Mouse (Mus musculus): Measurements from ENCODE around the gene Josd1.

Gene Josd1

GRCm38 (mm10) chr15:79687646-79688267, at the start of gene Josd1:
Gene Josd1, minus strand, starts transcription at chr15:79687919.
- DNase-seq (ENCODE audit: low spot score), result peak; percentile 91

- no peak for DNase-seq (ENCODE audit: low spot score)
Observed at GRCm38 (mm10) chr15:79734311-79734710, 46.6 kb upstream of the Josd1 start.

GRCm38 (mm10) chr15:79733640-79734039, 45.9 kb upstream of the Josd1 start:
- DNase-seq (ENCODE audit: low spot score), result no peak

- DNase-seq (ENCODE audit: low spot score), result no peak
Observed at GRCm38 (mm10) chr15:79733192-79733591, 45.5 kb upstream of the Josd1 start.

- DNase-seq (ENCODE audit: low spot score), result no peak
Observed at GRCm38 (mm10) chr15:79731554-79731953, 43.8 kb upstream of the Josd1 start.

GRCm38 (mm10) chr15:79728731-79729388, 41.1 kb upstream of the Josd1 start:
- no peak for DNase-seq (ENCODE audit: low spot score)

GRCm38 (mm10) chr15:79728311-79728710, 40.6 kb upstream of the Josd1 start:
- no peak for DNase-seq (ENCODE audit: low spot score)

- DNase-seq (ENCODE audit: low spot score), result no peak
Observed at GRCm38 (mm10) chr15:79727840-79728239, 40.1 kb upstream of the Josd1 start.

GRCm38 (mm10) chr15:79725190-79725789, 37.6 kb upstream of the Josd1 start:
- DNase-seq (ENCODE audit: low spot score), result no peak

GRCm38 (mm10) chr15:79723439-79723838, 35.7 kb upstream of the Josd1 start:
- DNase-seq (ENCODE audit: low spot score), result peak; percentile 46

- no peak for DNase-seq (ENCODE audit: low spot score)
Observed at GRCm38 (mm10) chr15:79720796-79721195, 33.1 kb upstream of the Josd1 start.

GRCm38 (mm10) chr15:79720267-79720666, 32.5 kb upstream of the Josd1 start:
- no peak for DNase-seq (ENCODE audit: low spot score)

- no peak for DNase-seq (ENCODE audit: low spot score)
Observed at GRCm38 (mm10) chr15:79716710-79717109, 29.0 kb upstream of the Josd1 start.

GRCm38 (mm10) chr15:79715646-79716045, 27.9 kb upstream of the Josd1 start:
- DNase-seq (ENCODE audit: low spot score), result no peak

- no peak for DNase-seq (ENCODE audit: low spot score)
Observed at GRCm38 (mm10) chr15:79708229-79708822, 20.6 kb upstream of the Josd1 start.

GRCm38 (mm10) chr15:79706603-79707214, 19.0 kb upstream of the Josd1 start:
- no peak for DNase-seq (ENCODE audit: low spot score)

- no peak for DNase-seq (ENCODE audit: low spot score)
Observed at GRCm38 (mm10) chr15:79697558-79698187, 10.0 kb upstream of the Josd1 start.

GRCm38 (mm10) chr15:79697011-79697410, 9.3 kb upstream of the Josd1 start:
- peak; percentile 15 for DNase-seq (ENCODE audit: low spot score)

GRCm38 (mm10) chr15:79696508-79696907, 8.8 kb upstream of the Josd1 start:
- DNase-seq (ENCODE audit: low spot score), result no peak

- no peak for DNase-seq (ENCODE audit: low spot score)
Observed at GRCm38 (mm10) chr15:79695516-79695915, 7.8 kb upstream of the Josd1 start.

GRCm38 (mm10) chr15:79694512-79694911, 6.8 kb upstream of the Josd1 start:
- no peak for DNase-seq (ENCODE audit: low spot score)

- no peak for DNase-seq (ENCODE audit: low spot score)
Observed at GRCm38 (mm10) chr15:79693740-79694139, 6.0 kb upstream of the Josd1 start.
